Mouse (Mus musculus) neural tube, embryonic 14.5 days (tissue): ENCODE data around the gene Nup85. TPM values are rescaled to one million over a fixed set of nuclear protein-coding genes. Genes with fewer than 3 reads are reported as not detected.

ENCODE experiments used
- ATAC-seq: fragments of 200-750 bp; cut with Nextera tagmentation; 2 replicates; pipeline ENCODE4 v1.8.0; 2017; ENCODE audit warnings: low read depth, mild to moderate bottlenecking, moderate TSS enrichment, moderate library complexity
- H3K27ac ChIP-seq: fragments of 300-500 bp; sonication (generic); 2 replicates; pipeline ENCODE4 v1.5.1; 2014; ENCODE audit warnings: low read depth, mild to moderate bottlenecking, control low read depth, low read length, moderate library complexity, mixed read lengths
- H3K27me3 ChIP-seq: fragments of 300-500 bp; sonication (generic); 2 replicates; pipeline ENCODE4 v1.6.1; 2014; ENCODE audit warnings: low read length; ENCODE audit not compliant: control insufficient read depth, insufficient read depth
- H3K36me3 ChIP-seq: fragments of 300-500 bp; sonication (generic); 2 replicates; pipeline ENCODE4 v1.6.1; 2014; ENCODE audit warnings: low read length, mixed read lengths; ENCODE audit not compliant: control insufficient read depth, insufficient read depth
- H3K4me1 ChIP-seq: fragments of 300-500 bp; sonication (generic); 2 replicates; pipeline ENCODE4 v1.6.1; 2014; ENCODE audit warnings: low read length; ENCODE audit not compliant: control insufficient read depth, insufficient read depth
- H3K4me2 ChIP-seq: fragments of 300-500 bp; sonication (generic); 2 replicates; pipeline ENCODE4 v1.6.1; 2014; ENCODE audit warnings: mild to moderate bottlenecking, low read depth, low read length, control low read depth
- H3K4me3 ChIP-seq: fragments of 300-500 bp; sonication (generic); 2 replicates; pipeline ENCODE4 v1.5.1; 2014; ENCODE audit warnings: low read depth, low read length, control low read depth, mixed read lengths
- H3K9ac ChIP-seq: fragments of 300-500 bp; sonication (generic); replicated peaks from 2 replicates; pipeline ENCODE4 v1.6.1; 2014; ENCODE audit warnings: low read depth, mild to moderate bottlenecking, control low read depth, low read length, mixed read lengths
- H3K9me3 ChIP-seq: fragments of 300-500 bp; sonication (generic); 2 replicates; pipeline ENCODE4 v1.6.1; 2016; ENCODE audit warnings: low read length; ENCODE audit not compliant: control insufficient read depth
- whole genome bisulfite sequencing: fragments of 180-500 bp; shearing (Covaris S2); extraction: QIAGEN DNeasy Blood & Tissue Kit; methylation state at CpG from one replicate; pipeline ENCODE4 v1.1.7; 2014; 5-methylcytosine and 5-hydroxymethylcytosine counted together
- polyA plus RNA-seq: library from polyadenylated mRNA; unstranded; fragments of >200 nt; fragmentation: Nextera tagmentation; extraction: Ambion mirVana; gene quantifications from 2 replicates; pipeline ENCODE4 v1.2.1, GENCODE M21; 2014

Gene Nup85
- polyA plus RNA-seq, 1 experiment from 2014 or later = 98.2 TPM

- ATAC-seq = no peak
- Histone ChIP-seq H3K36me3 (no peaks in the 10 kb centered on the region; the same call in none of the 2 replicates), H3K4me1 (0 out of 2 replicates have a peak, but pooled peaks cover 6% of the 10 kb centered on the region), H3K27ac (no peak overlapping the region), H3K4me3 (peak overlapping the region; percentile 64), H3K9me3 (no peaks in the 10 kb centered on the region), H3K27me3 (no peaks in the 10 kb centered on the region), H3K4me2 (peak overlapping the region; percentile 93), H3K9ac (peak overlapping the region; percentile 59)
- WGBS = 56% methylated on average over 11 of the region's 11 CpGs
These were observed 62.8 kb downstream of the Nup85 start for GRCm38 (mm10) chr11:115626824-115627616.

DNA sequence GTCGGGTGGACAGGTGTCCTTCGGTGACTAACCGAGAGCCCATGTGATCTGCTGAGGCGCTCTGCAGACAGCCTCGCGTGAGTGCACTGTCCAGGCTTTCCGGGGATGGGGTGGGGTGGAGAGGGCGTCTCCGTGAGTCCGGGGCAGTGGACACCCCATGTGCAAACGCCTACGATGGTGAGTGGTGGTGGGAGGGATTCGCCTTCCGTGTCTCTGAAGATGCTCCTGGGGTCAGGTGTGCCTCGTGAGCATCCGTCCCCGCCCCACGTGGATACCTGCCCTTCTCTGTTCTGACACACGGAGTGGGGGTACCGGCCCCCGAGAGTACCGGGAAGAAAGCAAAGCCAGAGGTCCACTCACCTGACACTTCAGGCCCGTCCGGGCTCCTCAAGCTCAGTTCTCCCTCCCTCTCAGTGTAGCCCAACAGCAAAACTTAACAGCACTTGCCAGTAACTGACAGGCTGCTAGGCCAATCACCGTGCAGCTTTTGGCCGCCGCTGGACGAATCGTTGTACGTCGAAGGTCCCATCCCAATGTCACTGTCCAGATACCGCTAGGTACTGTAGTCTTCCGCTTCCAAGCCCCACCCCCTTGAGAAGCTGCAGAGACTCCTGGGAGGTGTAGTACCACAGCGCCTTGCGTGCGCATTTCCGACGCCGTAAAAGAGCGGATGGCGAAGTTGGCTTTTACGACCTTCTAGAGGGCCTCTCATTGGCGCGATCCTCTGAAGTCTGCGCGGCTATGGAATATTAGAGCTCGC, 63.7 kb downstream of the Nup85 start, which contains the start of gene Slc25a19:
Gene Slc25a19 (minus strand): TSS at position 591 of the 760 bp plus-strand sequence.
- Histone ChIP-seq H3K27ac (no peak within 1 kb of the TSS), H3K4me3 (peak within 1 kb of the TSS; percentile 64)

GRCm38 (mm10) chr11:115628465-115629101, 64.3 kb downstream of the Nup85 start:
- no peaks in the 10 kb centered on the region for H3K9me3 ChIP-seq
- H3K4me1 ChIP-seq = 0 out of 2 replicates have a peak, but pooled peaks cover 6% of the 10 kb centered on the region
- peak; percentile 13 for ATAC-seq
- peak overlapping the region; percentile 93; the same call in 1 of the 2 replicates for H3K4me2 ChIP-seq
- H3K27me3 ChIP-seq = no peaks in the 10 kb centered on the region
- WGBS = 59% methylated on average over 12 of the region's 13 CpGs
- H3K36me3 ChIP-seq = no peaks in the 10 kb centered on the region
- H3K4me3 ChIP-seq = peak overlapping the region; percentile 64
- no peak overlapping the region for H3K9ac ChIP-seq
- no peak overlapping the region for H3K27ac ChIP-seq

More for the DNA sequence above, 63.7 kb downstream of the Nup85 start, which contains the start of gene Slc25a19:
- peak within 1 kb of the TSS; percentile 93 for H3K4me2 ChIP-seq
- H3K9me3 ChIP-seq = no peaks in the 10 kb centered on the region
- no peaks in the 10 kb centered on the region for H3K36me3 ChIP-seq
- H3K27me3 ChIP-seq = no peaks in the 10 kb centered on the region
- WGBS = under 1% methylated on average over 46 of the region's 47 CpGs
- peak within 1 kb of the TSS; percentile 59 for H3K9ac ChIP-seq
- ATAC-seq = peak; percentile 99
- 0 out of 2 replicates have a peak, but pooled peaks cover 6% of the 10 kb centered on the region for H3K4me1 ChIP-seq

DNA sequence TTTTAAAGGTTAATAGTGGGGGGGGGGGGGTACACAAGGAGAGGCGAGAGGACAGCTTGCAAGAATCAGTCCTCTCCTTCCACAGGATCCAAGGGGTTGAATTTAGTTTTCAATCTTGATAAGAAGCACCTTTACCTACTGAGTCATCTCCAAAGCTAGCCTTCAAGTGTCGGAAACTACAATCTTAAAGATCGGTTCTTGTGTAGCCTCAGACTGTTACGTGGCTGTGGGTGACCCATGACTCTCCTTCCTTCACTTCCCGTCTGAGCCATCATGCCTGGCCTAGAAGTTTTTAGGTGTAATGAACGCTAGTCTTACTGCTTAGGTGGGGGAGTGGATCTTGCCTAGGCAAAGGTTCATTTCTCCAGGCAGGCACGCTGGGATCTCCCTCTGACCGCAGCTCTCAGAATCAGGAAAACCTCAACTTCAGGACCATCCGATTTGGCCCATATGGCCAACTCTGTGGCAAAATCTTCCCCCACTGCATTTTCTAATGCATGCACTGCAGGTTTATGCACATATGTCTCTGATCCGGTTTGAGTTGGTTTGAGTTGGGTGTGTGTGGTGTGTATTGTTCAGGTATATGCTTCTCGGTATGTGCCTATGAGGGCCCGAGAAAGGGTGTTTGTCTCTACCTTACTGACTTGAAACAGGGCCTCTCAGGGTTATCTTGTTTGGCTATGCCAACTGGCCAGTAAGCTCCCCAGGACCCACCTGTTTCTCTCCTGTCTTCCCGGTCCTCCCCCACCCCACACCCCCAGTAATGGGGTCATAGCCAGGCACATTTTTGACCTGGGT, 65.7 kb downstream of the Nup85 start:
- no peaks in the 10 kb centered on the region for H3K27me3 ChIP-seq
- H3K4me1 ChIP-seq = 0 out of 2 replicates have a peak, but pooled peaks cover 6% of the 10 kb centered on the region
- no peak overlapping the region for H3K9ac ChIP-seq
- H3K9me3 ChIP-seq = no peaks in the 10 kb centered on the region
- H3K4me2 ChIP-seq = no peak overlapping the region
- WGBS = 88% methylated on average over 13 of the region's 13 CpGs
- no peaks in the 10 kb centered on the region for H3K36me3 ChIP-seq
- no peak overlapping the region for H3K4me3 ChIP-seq
- no peak for ATAC-seq
- no peak overlapping the region for H3K27ac ChIP-seq

DNA sequence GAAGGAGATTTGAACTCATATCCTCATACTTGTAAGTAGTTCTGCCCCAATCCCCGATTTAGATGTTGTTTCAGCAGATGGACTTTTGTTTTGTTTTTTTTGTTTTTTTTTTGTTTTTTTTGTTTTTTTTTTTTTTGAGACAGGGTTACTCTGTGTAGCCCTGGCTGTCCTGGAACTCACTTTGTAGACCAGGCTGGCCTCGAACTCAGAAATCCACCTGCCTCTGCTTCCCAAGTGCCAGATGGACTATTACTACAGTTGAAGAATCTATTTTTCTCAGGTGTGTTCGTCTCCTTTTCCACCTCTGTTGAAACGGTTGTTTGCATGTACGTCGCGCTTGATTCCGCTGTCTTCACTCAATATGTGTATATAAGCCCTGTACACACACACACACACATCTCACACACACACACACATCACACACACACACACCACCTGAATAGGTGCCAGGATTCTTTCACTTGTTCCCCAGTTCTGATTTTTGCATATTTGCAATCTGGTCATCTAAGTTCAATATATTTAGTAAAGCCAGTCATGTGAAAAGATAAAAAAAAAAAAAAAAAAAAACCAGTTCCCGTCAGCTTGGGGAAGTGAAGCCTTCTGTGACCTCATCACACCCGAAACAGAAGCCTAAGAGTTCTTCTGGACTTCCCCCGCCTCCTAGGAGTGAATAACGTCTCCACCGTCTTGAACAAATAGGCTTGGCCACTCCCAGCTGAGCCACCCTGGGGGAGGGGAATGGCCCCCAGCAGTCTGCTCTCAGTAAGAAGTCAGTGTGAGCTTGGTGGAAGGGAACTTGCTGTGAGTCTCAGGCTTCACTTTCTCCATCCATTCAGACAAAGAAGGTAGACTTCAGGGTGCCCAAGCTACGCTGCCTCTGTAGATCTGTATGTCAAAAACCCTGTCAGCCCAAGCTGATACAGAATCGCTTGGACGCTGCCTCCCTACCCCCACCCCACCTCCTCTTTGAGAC, 66.6 kb downstream of the Nup85 start:
- 53% methylated on average over 16 of the region's 16 CpGs for WGBS
- Histone ChIP-seq H3K36me3 (no peaks in the 10 kb centered on the region), H3K27ac (no peak overlapping the region), H3K4me1 (0 out of 2 replicates have a peak, but pooled peaks cover 6% of the 10 kb centered on the region), H3K9ac (no peak overlapping the region), H3K27me3 (no peaks in the 10 kb centered on the region), H3K4me2 (no peak overlapping the region), H3K9me3 (no peaks in the 10 kb centered on the region), H3K4me3 (no peak overlapping the region)
- no peak for ATAC-seq

GRCm38 (mm10) chr11:115631505-115631890, 67.3 kb downstream of the Nup85 start:
- ATAC-seq = no peak
- no peaks in the 10 kb centered on the region for H3K27me3 ChIP-seq
- no peak overlapping the region for H3K27ac ChIP-seq
- WGBS = 21% methylated on average over 3 of the region's 3 CpGs
- H3K4me3 ChIP-seq = no peak overlapping the region
- no peaks in the 10 kb centered on the region for H3K9me3 ChIP-seq
- H3K4me2 ChIP-seq = no peak overlapping the region
- H3K9ac ChIP-seq = no peak overlapping the region
- 0 out of 2 replicates have a peak, but pooled peaks cover 6% of the 10 kb centered on the region for H3K4me1 ChIP-seq
- no peaks in the 10 kb centered on the region for H3K36me3 ChIP-seq

DNA sequence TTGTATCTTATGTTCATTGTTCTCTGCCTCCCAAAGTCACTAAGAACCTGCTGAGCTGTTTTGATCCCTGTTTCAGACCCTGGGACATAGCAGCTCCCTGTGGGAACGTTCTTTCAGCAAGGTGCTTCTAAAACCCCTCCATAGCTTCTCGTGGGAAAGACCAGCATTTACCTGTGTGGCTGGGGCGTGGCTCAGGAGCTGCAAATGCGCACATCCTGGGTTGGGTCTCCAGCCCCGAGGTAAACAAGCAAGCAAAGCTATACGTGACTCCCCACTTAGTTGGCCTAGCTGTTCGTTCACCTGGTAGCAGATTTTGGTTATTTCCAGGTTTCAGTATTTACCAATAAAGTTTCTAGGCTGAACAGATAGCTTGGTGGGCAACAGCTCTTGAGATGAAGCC, 68.0 kb downstream of the Nup85 start:
- Histone ChIP-seq H3K4me3 (no peak overlapping the region), H3K27ac (no peak overlapping the region), H3K9ac (no peak overlapping the region), H3K4me1 (0 out of 2 replicates have a peak, but pooled peaks cover under 1% of the 10 kb centered on the region), H3K36me3 (no peaks in the 10 kb centered on the region), H3K9me3 (no peaks in the 10 kb centered on the region), H3K27me3 (no peaks in the 10 kb centered on the region), H3K4me2 (no peak overlapping the region)
- no peak for ATAC-seq
- 78% methylated on average over 7 of the region's 7 CpGs for WGBS
